Mouse (Mus musculus): Measurements from ENCODE around the gene Elavl3.

Gene Elavl3

DNA sequence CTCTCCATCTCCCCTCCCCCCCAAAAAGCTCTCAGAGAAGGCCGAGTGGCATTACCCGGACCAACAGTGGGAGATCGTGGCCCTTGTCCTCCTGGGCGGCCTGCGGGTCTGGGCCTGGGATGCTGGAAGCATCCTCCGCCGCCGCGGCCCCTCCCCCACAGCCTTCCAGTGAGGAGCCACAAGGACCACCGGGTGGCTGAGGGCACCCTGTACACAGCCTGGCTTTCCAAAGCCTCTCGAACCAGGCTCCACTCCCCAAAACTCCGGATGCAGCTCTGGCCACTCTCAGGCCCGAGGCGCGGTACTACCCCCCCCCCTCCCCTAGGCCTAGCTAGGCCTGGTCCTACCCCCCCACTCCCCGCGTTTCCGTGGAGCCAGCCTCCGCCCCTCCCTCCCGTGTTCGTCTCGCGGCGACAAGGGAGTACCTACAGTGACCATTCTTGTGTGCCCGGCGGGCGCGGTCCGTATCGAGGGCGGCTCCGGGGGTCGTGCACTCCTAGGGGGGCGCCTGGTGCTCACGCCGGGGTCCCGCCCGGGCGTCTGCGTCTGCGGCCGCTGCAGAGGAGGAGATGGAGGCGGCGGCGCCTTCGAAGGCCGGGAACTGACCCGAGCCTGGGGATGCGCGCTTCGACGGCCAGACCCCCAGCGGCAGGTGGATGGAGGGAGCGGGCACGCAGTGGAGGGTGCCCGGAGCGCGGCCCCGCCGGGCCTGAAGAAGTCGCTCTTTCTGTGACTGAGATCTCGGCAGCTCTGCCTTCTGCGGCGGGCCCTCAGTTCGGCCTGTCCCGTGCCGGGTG is 464 bp downstream of the Elavl3 start:
- POLR2A ChIA-PET, result interaction anchor here (0.6 to 3.9 kb wide), 53 partner anchors 10 to 1289 kb away, joined by 3 to 24 read pairs (median 4); partner anchors contain the start of genes Ccdc159 (in 2 of the 4), Ecsit (in 2 of the 4), Tmem205 (in 2 of the 4) and 9530077C05Rik (in 1 of the 4)
- CTCF ChIA-PET, result interaction anchor here in 3 of 4 experiments (0.6 to 1.5 kb wide), 4 partner anchors 34 to 427 kb away, joined by 3 to 5 read pairs (median 4); partner anchors contain the start of gene Ecsit (in 1 of the 3)

DNA sequence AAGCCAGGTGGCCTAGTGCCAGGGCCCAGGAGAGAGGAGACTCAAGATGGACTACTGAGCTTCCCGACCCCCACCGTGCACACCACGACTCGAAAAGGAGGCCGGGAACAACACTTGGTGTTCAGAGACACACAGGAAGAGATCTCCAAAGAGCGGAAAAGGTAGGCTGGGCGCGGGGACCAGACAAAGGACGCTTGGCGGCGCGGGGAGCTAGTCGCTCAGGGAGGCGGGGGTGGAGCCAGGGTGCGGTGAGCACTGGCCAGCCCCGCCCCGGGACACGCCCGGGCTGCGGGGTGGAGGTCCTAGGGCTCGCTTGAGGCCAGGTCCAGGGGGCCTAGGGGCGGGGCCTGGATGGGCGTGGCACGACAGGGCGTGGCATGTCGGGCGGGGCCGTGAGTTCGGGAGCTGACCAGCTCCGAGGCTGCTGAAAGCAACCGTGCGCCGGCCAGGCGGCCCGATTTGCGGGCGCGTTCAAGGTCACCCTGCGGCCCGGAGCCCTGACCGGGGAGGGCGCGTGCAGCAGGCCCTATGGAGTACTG is 1.4 kb downstream of the Elavl3 start:
- CTCF ChIA-PET, result interaction anchor here in 2 of 4 experiments (0.7 to 1.5 kb wide), 6 partner anchors 20 to 181 kb away, joined by 3 to 5 read pairs (median 3); partner anchors contain the start of genes Gm49318 (in 2 of the 2), Ecsit (in 1 of the 2) and Zfp653 (in 1 of the 2)

DNA sequence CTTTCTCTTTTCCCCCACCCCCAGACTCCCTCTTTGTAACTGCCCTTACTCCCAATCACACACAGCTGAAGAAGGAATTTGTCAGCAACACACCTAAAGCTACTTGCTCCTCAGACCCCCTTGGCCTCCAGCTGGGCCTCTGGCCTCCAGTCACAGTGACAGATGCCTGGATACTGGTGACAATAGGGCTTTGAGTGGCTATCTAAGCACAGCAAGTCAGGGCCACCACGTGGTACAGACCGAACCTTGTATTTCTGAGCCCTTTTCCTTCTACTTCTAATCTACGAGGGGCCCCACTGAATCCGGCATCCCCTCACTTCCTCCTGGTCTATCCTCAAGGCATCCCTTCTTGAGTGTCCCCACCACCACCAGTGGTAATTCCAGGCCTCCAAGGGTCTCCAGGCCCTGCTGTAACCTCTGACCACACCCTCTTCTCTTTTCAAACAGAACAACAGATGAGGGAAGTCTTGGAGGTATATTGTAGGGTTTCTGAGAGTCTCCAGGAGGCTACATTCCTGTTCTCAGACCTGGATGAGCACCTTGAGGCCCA is 2.0 kb downstream of the Elavl3 start:
- CTCF ChIA-PET, result interaction anchor here in 3 of 4 experiments (0.5 to 1.5 kb wide), 8 partner anchors 8 to 181 kb away, joined by 3 to 5 read pairs (median 3); partner anchors contain the start of genes Gm49318 (in 2 of the 3), Ecsit (in 1 of the 3) and Zfp653 (in 1 of the 3)
- POLR2A ChIA-PET, result interaction anchor here in 3 of 4 experiments (0.5 to 3.9 kb wide), 57 partner anchors 9 to 676 kb away, joined by 3 to 24 read pairs (median 4); partner anchors contain the start of genes Ccdc159 (in 2 of the 3), Ecsit (in 2 of the 3), Tmem205 (in 2 of the 3) and 9530077C05Rik (in 1 of the 3)

More for the DNA sequence above, 1.4 kb downstream of the Elavl3 start:
- POLR2A ChIA-PET, result interaction anchor here (0.5 to 3.9 kb wide), 62 partner anchors 9 to 676 kb away, joined by 3 to 24 read pairs (median 4); partner anchors contain the start of genes Ecsit (in 3 of the 4), Ccdc159 (in 2 of the 4), Tmem205 (in 2 of the 4) and 9530077C05Rik (in 1 of the 4)

DNA sequence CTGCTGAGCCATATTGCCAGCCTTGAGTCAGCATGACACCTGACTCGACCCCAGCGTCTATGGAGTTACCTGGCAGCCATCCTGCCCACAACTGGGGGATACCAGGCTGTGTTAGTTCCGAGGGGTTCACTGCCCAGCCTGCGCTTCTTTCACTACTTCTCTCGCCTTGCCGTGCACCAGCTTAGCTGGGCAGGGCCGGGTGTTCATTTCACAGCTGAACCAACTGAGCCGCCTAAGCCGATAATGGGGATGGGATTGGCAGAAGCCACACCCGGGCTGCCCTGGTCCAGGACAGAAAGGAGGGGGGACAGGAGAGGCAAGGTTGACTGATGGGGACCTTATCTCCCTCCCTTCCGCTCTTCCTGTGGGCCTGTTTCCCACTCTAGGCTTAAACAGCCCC is 2.5 kb downstream of the Elavl3 start:
- ChIA-PET POLR2A (interaction anchor here in 2 of 4 experiments (0.6 to 3.9 kb wide), 14 partner anchors 8 to 179 kb away, joined by 3 to 24 read pairs (median 4); no protein-coding TSS in a partner anchor), CTCF (interaction anchor here in 2 of 4 experiments (0.5 to 1.5 kb wide), 3 partner anchors 8 to 47 kb away, joined by 3 to 5 read pairs (median 3); no protein-coding TSS in a partner anchor)

DNA sequence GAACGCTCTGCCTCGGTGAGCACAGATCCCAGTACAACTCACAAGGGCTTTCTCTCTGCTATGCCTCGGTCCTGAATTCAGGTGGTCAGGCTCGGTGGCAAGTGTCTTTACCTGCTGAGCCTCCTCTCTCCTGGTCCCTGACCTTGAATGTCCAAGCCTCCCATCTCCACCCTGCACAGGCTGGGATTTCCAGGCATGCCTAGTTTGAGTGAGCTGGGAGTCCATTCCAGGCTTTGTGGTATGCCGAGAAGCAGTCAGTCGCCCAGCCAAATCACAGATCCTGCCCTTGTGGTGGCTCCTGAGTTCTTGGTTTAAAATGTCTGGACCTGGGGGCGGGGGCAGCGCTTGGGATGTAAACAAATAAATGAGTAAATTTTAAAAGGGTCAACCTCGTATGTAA is 4.5 kb downstream of the Elavl3 start:
- ChIA-PET CTCF (interaction anchor here in 3 of 4 experiments (0.6 to 1.1 kb wide), 3 partner anchors 96 to 1195 kb away, joined by 3 to 5 read pairs (median 3); no protein-coding TSS in a partner anchor), POLR2A (interaction anchor here in 2 of 4 experiments (0.7 to 1.3 kb wide), 4 partner anchors 23 to 120 kb away, joined by 3 to 8 read pairs (median 3); partner anchors contain the start of genes Ccdc159 (in 1 of the 2), Gm49318 (in 1 of the 2), Pigyl (in 1 of the 2) and Tmem205 (in 1 of the 2))

DNA sequence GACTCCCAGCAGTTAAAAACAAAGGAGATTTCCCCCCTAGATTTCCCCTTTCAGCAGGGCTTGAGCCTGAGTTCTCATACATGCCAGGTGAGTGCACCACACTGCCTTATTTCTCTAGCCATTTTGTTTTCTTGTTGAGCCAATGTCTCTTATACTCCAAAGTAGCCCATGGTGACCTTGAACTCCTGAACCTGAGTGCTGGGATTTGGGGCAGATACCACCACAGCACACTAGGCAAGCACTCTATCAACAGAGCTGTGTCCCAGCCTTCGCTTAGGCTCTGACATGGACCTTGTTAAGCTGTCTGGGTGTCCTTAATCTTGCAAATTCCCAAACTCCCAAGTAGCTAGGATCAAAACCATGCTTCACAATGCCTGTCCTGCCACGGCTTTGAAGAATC is 10.0 kb downstream of the Elavl3 start:
- ChIA-PET CTCF (interaction anchor here in 3 of 4 experiments (0.6 to 1.1 kb wide), 5 partner anchors 8 to 819 kb away, joined by 3 to 4 read pairs (median 3); no protein-coding TSS in a partner anchor), POLR2A (interaction anchor here in 3 of 4 experiments (0.9 to 4.8 kb wide), 7 partner anchors 9 to 35 kb away, joined by 3 to 24 read pairs (median 3); partner anchors contain the start of gene Elavl3 (in 1 of the 3))

DNA sequence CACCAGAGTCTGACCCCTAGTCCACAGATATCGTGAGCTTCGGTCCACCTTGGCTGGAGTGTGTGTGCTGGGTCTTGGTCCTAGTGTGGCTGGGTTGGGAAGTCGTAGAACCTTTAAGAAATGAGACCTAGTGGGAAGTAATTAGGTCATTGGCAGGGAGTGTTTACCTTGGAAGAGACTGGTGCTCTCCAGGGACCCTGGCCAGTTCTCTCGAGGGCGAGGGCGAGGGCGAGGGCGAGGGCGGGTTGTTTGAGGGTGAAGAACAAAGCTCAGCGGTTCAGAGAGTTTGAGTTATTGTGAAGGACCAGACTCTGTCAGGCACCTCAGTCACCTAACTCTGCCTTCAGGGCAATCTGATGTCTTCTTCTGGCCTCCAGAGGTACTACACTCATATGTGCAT is 14.0 kb downstream of the Elavl3 start:
- CTCF ChIA-PET, result no interaction called here
- POLR2A ChIA-PET, result interaction anchor here in 1 of 4 experiments (0.7 to 1.0 kb wide), 4 partner anchors 12 to 53 kb away, joined by 3 to 5 read pairs (median 3); no protein-coding TSS in a partner anchor

DNA sequence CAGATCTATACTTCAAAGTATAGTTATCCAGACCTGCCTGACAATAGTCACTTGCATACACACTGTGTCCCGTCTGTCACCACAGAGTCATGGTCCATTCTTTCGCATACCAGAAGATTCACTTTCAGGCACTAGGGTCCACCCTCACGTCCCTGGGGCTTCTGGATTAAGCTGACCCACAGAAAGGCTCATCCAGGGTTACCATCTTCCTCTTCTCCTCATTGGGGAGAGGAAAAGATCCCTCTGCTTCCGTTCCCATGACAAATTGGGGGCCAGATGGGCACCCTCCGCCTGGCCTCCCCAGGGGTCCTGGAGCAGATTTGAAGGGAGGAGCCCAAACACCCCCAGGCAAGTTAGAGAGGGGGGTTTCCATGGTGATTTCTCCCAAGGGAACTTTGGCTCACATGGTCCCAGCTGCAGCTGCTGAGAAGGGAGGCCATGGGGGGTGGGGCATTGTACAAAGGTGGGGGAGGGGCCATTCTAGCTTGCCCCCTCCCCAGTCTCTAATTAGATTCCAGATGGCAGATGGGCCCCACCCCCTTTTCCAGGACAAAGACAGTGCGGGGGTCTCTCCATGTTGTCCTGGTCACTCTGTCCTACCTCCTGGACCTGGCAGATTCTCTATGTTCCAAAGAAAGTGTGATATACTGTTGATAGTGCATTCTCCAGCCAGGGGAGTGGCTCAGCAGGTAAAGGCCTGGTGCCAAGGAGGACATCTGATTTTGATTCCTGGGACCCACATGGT is 16.4 kb downstream of the Elavl3 start:
- POLR2A ChIA-PET, result interaction anchor here in 1 of 4 experiments (1.1 to 1.7 kb wide), 2 partner anchors 10 to 15 kb away, joined by 3 to 5 read pairs; no protein-coding TSS in a partner anchor
- CTCF ChIA-PET, result interaction anchor here in 2 of 4 experiments (0.5 to 1.1 kb wide), 2 partner anchors 26 to 120 kb away, joined by 3 to 4 read pairs; no protein-coding TSS in a partner anchor

DNA sequence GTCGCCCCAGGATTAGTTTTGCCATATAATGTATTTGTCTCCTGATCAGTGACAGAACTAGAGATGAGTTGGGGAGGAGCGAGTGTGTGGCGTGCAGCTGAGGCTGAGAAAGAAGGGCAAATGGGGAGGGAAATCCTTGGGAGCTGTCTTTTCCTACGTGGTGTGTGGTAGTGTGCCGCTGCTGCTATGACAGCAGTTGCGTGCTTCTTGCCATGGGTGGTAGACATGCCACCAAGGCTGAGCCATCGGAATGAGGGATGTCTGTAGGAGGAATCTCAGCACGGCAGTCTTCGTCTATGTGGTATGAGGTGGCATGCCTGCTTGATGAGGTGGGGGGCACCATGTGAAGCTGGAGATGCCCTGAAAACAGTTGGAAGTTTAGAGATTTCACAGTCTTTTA is 21.4 kb downstream of the Elavl3 start:
- CTCF ChIA-PET, result interaction anchor here in 1 of 4 experiments (0.5 kb wide), 1 partner anchor 1451 kb away, joined by 7 read pairs; no protein-coding TSS in a partner anchor
- POLR2A ChIA-PET, result interaction anchor here in 1 of 4 experiments (1.4 to 1.5 kb wide), 2 partner anchors 26 to 87 kb away, joined by 3 to 4 read pairs; partner anchors contain the start of gene Elof1

DNA sequence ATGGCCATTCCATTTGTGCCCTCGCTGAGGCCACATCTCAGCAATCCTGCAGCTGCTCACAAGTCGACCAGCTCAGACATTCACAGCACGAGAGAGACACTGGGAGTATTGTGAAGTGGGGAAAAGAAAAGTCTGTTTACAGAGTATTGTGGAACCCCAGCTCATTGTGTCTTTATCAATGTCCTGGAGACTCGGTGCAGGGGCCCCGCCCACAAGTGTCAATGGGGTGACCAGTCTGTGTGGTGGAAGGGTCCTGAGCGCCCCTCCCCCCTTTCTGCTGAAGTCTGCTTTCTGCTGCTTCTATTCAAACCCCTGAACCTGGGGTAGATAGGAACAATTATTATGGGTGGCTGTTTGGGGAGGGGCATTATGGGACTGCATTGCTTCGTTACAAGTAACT is 23.4 kb downstream of the Elavl3 start:
- POLR2A ChIA-PET, result interaction anchor here in 3 of 4 experiments (0.6 to 1.6 kb wide), 7 partner anchors 9 to 83 kb away, joined by 3 to 6 read pairs (median 3); no protein-coding TSS in a partner anchor
- CTCF ChIA-PET, result interaction anchor here in 2 of 4 experiments (0.5 to 0.6 kb wide), 3 partner anchors 9 to 154 kb away, joined by 3 to 5 read pairs (median 3); no protein-coding TSS in a partner anchor

DNA sequence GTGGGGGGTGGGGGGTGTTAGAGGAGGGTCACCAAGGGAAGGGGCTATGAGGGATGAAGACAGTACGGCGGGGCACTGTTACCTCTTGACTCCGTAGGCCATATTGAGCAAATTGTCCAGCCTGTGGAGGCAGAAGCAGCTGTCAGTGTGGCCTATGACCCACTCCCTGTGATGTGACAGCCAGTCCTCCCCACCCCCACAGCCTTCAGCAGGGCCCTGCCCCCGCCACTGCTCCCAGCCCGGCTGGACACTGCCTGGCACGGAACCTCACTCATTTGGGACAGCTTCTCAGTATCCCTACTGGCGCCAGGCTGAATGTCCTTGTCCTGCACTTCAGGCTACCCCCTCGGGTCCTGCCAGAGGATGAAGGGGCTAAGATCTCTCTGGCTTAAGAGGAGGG is 27.2 kb downstream of the Elavl3 start:
- POLR2A ChIA-PET, result interaction anchor here in 2 of 4 experiments (0.7 to 2.1 kb wide), 8 partner anchors 14 to 60 kb away, joined by 3 to 7 read pairs (median 4); no protein-coding TSS in a partner anchor
- CTCF ChIA-PET, result interaction anchor here in 2 of 4 experiments (0.6 to 1.1 kb wide), 2 partner anchors 36 to 43 kb away, joined by 3 read pairs; no protein-coding TSS in a partner anchor

DNA sequence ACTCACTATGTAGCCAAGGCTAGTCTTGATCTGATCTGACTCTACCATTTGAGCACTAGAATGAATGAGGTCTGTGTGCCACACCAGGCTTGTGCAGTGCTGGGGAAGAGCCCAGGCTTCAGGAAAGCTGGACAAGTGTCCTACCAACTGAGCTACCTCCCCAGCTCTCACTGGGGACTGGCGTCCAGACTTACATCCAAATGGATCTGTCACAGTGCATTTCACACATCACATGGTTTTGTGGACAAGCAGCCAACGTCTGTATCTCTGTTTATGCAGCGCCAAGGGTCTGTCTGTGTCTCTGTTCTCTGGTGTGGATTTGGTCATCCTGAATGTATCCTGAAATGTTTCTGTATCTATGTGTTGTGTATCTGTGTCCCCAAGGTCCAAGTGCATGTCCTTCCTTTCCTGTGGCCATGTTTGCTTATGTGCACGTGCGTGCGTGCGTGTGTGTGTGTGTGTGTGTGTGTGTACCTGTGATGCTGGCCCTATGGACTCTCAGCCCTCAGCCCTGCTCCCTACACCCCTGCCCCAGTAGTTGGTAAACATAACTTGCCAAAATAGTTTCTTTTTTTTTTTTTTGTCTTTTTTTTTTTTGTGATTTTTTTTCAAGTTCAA is 34.5 kb downstream of the Elavl3 start:
- POLR2A ChIA-PET, result interaction anchor here in 2 of 4 experiments (1.0 kb wide), 2 partner anchors 11 to 37 kb away, joined by 3 to 4 read pairs; no protein-coding TSS in a partner anchor
- CTCF ChIA-PET, result no interaction called here

DNA sequence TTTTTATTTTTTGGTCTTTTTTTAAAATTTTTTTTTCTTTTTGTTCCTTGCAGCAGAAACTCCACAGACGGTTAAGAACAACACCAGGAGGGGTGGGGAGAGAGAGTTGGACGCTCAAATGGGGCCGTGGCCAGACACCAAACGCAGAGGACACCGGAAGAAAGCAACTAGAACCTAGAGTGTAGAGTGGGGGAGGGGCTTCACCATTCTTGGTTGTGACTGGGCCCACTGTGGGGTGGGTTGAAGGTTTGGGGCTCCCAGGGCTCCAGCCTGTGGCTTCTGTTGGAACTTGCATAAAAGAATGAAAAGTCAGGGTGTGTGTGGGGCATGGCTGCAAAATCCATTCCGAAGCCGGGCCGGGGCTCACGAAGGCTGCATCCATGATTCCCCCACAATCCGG is 35.6 kb downstream of the Elavl3 start:
- ChIA-PET CTCF (no interaction called here), POLR2A (interaction anchor here in 2 of 4 experiments (0.7 to 1.0 kb wide), 2 partner anchors 9 to 395 kb away, joined by 3 to 4 read pairs; no protein-coding TSS in a partner anchor)

DNA sequence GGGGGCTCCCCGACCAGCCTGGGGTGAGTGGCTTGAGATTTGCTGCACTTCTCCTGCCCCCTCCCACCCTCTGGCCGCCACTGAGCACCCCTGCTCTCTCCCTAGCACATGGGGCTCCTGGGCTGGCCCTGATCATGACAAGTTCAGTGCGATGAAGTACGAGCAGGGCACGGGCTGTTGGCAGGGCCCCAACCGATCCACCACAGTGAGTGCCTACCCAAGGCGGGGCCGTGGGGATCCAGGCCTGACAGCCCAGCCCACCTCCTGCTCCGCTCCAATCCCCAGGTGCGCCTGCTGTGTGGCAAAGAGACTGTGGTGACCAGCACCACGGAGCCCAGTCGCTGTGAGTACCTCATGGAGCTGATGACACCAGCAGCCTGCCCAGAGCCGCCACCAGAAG is 39.1 kb downstream of the Elavl3 start:
- CTCF ChIA-PET, result interaction anchor here in 1 of 4 experiments (1.4 kb wide), 1 partner anchor 42 kb away, joined by 6 read pairs; no protein-coding TSS in a partner anchor
- POLR2A ChIA-PET, result interaction anchor here in 2 of 4 experiments (1.2 to 2.0 kb wide), 5 partner anchors 9 to 137 kb away, joined by 3 to 14 read pairs (median 5); partner anchors contain the start of gene Elavl3 (in 1 of the 2)

DNA sequence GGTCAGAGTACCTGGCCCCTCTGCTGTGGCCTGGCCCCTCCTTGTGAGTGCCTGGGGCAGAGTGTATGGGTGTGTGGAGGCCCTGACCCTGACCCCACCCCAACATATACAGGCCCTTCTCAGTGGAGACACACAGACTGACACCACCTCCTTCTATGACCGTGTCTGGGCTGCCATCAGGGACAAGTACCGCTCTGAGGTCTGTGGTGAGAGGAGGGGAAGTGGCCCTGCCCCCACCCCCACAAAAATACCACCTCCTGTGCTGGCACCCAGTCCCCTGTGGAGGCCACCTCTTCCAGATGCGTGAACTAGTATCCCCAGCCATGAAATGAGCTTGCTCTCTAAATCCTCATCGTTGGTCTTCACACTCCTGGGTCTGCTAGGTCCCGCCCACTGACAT is 40.8 kb downstream of the Elavl3 start:
- ChIA-PET POLR2A (interaction anchor here in 2 of 4 experiments (1.2 to 1.4 kb wide), 3 partner anchors 13 to 43 kb away, joined by 3 to 5 read pairs (median 5); no protein-coding TSS in a partner anchor), CTCF (no interaction called here)

DNA sequence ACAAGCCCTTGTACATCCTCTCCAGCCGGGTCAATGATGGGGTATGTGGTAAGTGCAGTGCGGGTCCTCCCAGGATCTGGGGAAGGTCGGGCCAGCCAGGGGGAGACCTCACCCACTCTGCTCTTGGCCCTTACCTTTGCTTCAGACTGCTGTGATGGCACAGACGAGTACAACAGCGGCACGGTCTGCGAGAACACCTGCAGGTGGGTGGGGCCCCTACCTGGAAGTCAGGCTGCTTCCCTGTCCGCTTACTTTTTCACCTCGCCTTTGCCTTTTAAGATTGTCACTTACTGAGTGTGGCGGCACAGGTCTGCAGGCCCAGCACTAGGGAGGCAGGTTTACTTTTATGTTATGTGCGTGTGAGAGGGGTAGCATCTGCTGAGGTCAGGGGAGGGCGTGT is 47.3 kb downstream of the Elavl3 start:
- ChIA-PET POLR2A (interaction anchor here in 3 of 4 experiments (0.6 to 3.7 kb wide), 9 partner anchors 9 to 87 kb away, joined by 3 to 17 read pairs (median 3); partner anchors contain the start of genes Elavl3 (in 1 of the 3) and Rab3d (in 1 of the 3)), CTCF (interaction anchor here in 1 of 4 experiments (0.6 kb wide), 1 partner anchor 465 kb away, joined by 3 read pairs; no protein-coding TSS in a partner anchor)
